Mouse (Mus musculus): ENCODE results near the gene Lnx1. TPM values are rescaled to one million over a fixed set of nuclear protein-coding genes. Genes with fewer than 3 reads are reported as not detected.

Gene Lnx1
- 0.01 and 0.06 TPM in 2 replicates for polyA plus RNA-seq (2012; rRNA removed)

DNA sequence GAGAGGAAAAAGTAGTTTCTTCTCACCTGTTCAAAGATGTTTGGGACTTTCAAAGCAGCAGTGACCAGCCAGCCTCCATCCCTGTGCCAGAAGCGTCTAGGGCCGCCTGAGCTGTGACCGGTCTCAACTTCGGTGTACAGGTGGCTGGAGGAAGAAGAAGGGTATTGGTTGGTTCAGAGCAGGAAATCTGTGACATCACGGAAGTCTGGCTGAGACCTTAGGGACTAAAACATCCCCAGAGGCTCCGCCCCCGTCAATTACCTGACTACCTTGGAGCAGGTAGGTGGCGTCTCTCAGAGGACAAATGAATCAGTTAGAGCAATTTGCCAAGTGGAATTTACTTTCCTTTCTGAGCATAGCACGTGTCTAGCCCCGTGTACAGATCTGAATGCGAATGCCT, at the start of gene Lnx1:
Gene Lnx1, minus strand, starts transcription at position 147 of the 400 bp plus-strand sequence.

Other genes with a start within 250 kb of the Lnx1 start
- gene Scfd2, start 171.2 kb downstream of the Lnx1 start, polyA plus RNA-seq (2012; rRNA removed): 3.2 and 4.4 TPM in 2 replicates
- gene Fip1l1, start 167.5 kb downstream of the Lnx1 start, polyA plus RNA-seq (2012; rRNA removed): 24.7 and 27.0 TPM in 2 replicates